Mouse (Mus musculus): ENCODE data around the gene Ska2.

Ska2 gene

DNA sequence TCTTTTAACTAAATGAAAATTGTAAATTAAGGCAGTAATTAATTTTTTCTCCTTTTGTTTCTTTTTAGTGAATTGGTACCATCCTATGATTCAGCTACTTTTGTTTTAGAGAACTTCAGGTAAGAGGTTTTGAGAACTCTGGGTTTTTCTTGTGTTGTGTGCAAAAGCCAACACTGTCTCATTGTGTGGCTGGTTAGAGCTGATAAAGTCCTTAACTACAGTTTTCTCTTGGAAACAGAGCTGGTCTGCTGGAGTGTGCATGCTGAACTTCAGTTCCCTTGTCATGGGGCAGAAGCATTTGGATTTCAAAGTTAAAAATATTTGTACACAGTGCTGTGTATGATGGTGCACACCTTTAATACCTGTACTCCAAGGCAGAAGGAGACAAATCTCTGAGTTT is 54.7 kb downstream of the Ska2 start:
- no peak for DNase-seq (ENCODE audit: low read depth, low spot score)

DNA sequence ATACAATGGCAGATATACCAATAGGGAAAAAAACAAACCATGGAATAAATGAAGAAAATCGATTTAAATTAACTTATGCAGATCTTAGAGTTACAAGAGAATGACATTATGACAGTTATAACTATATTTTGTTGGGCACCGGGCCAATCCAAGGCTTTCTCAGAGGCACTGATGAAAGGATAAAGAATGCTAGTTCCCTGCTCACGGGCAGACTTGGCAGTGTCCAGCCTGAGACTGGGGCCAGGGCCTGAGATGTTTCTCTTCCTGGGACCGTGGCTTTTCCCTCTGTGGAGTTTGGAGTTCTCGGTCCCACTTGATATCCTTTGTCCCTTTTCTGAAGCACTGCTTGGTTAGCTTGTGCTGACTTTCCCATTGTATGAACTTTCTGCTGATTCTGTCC is 64.6 kb downstream of the Ska2 start:
- no peak for DNase-seq (ENCODE audit: low read depth, low spot score)
